Mouse (Mus musculus): Measurements from ENCODE around the gene Fam166b.
A peak's percentile ranks its signal among the peaks of the same experiment; 100 is the strongest.

Fam166b gene

GRCm38 (mm10) chr4:43428180-43428861 is 613 bp downstream of the Fam166b start:
- no peak for DNase-seq (ENCODE audit: low spot score)

- DNase-seq (ENCODE audit: low spot score): no peak
These were observed 1.3 kb downstream of the Fam166b start for GRCm38 (mm10) chr4:43427501-43428179.

GRCm38 (mm10) chr4:43426487-43426886 is 2.4 kb downstream of the Fam166b start:
- no peak for DNase-seq (ENCODE audit: low spot score)

- DNase-seq (ENCODE audit: low spot score): no peak
These were observed 3.1 kb downstream of the Fam166b start for GRCm38 (mm10) chr4:43425648-43426380.

GRCm38 (mm10) chr4:43425197-43425596 is 3.7 kb downstream of the Fam166b start:
- no peak for DNase-seq (ENCODE audit: low spot score)

GRCm38 (mm10) chr4:43424072-43424471 is 4.9 kb downstream of the Fam166b start:
- no peak for DNase-seq (ENCODE audit: low spot score)

GRCm38 (mm10) chr4:43423267-43423934 is 5.5 kb downstream of the Fam166b start:
- no peak for DNase-seq (ENCODE audit: low spot score)

GRCm38 (mm10) chr4:43421632-43422240 is 7.2 kb downstream of the Fam166b start:
- no peak for DNase-seq (ENCODE audit: low spot score)

GRCm38 (mm10) chr4:43420305-43420704 is 8.6 kb downstream of the Fam166b start:
- DNase-seq (ENCODE audit: low spot score): peak; percentile 92

GRCm38 (mm10) chr4:43419801-43420281 is 9.1 kb downstream of the Fam166b start:
- DNase-seq (ENCODE audit: low spot score): no peak

- DNase-seq (ENCODE audit: low spot score): no peak
These were observed 9.8 kb downstream of the Fam166b start for GRCm38 (mm10) chr4:43418973-43419656.

GRCm38 (mm10) chr4:43418450-43418849 is 10.5 kb downstream of the Fam166b start:
- DNase-seq (ENCODE audit: low spot score): no peak

GRCm38 (mm10) chr4:43417269-43418062 is 11.5 kb downstream of the Fam166b start:
- no peak for DNase-seq (ENCODE audit: low spot score)

GRCm38 (mm10) chr4:43416071-43416490 is 12.9 kb downstream of the Fam166b start:
- DNase-seq (ENCODE audit: low spot score): no peak

GRCm38 (mm10) chr4:43415221-43416070 is 13.5 kb downstream of the Fam166b start:
- DNase-seq (ENCODE audit: low spot score): no peak

GRCm38 (mm10) chr4:43414761-43415160 is 14.2 kb downstream of the Fam166b start:
- DNase-seq (ENCODE audit: low spot score): no peak

- no peak for DNase-seq (ENCODE audit: low spot score)
These were observed 21.6 kb downstream of the Fam166b start for GRCm38 (mm10) chr4:43407071-43407920.

- DNase-seq (ENCODE audit: low spot score): no peak
These were observed 22.6 kb downstream of the Fam166b start for GRCm38 (mm10) chr4:43406162-43406971.
